Comparison of ENCODE assay signal across 8 mouse cellular contexts in genomic region chr5:110859013-110859650, GRCm38 (mm10). TPM values are rescaled to one million over a fixed set of nuclear protein-coding genes. Genes with fewer than 3 reads are reported as not detected.
A peak's percentile ranks its signal among the peaks of the same experiment; 100 is the strongest.
DNase-seq lines count a peak whose midpoint lies in the region; ATAC-seq and TF ChIP-seq lines count a peak whose summit lies in the region.

No protein-coding gene starts in this region.

- H3K9me3 ChIP-seq in intestine, embryonic 14.5 days (ENCODE audit: control insufficient read depth, low read length): no peaks in the 10 kb centered on the region
- H3K9me3 ChIP-seq in lung, embryonic 14.5 days (ENCODE audit: low read depth, low read length): no peaks in the 10 kb centered on the region

- intact Hi-C loops in gastrocnemius, postnatal 36 days (cut with DNase I): no loop called here

- DNase-seq in layer of hippocampus, adult 8-10 months (ENCODE audit: low spot score in 2 of 2): peak; percentile 39 to 48
- DNase-seq in layer of hippocampus, postnatal 25 days (ENCODE audit: extremely low spot score in 1 of 2, low spot score in 1 of 2): no peak
- peak; percentile 47 to 62 for DNase-seq in adrenal gland, postnatal 36 days
- peak; percentile 29 to 53 for DNase-seq in gastrocnemius, postnatal 36 days
- DNase-seq in intestine, embryonic 14.5 days (ENCODE audit: low spot score): peak; percentile 63
- peak; percentile 85 for DNase-seq in lung, embryonic 14.5 days
- no peak for DNase-seq in spleen, postnatal 10 days (ENCODE audit: low spot score in 2 of 2)

- H3K27ac ChIP-seq in intestine, embryonic 14.5 days (ENCODE audit: low read depth): peak overlapping the region; percentile 83
- peak overlapping the region; percentile 86 for H3K27ac ChIP-seq in lung, embryonic 14.5 days (ENCODE audit: low read depth)
- H3K27ac ChIP-seq in testis, adult 2 months (ENCODE audit: control insufficient read depth, insufficient read depth, low read depth, low read length): peak overlapping the region; percentile 64

- H3K4me1 ChIP-seq in intestine, embryonic 14.5 days (replicated peaks; ENCODE audit: control insufficient read depth, insufficient read depth, low read length): peaks cover 15% of the 10 kb centered on the region
- no peaks in the 10 kb centered on the region; the same call in 1 of the 2 replicates for H3K4me1 ChIP-seq in lung, embryonic 14.5 days (ENCODE audit: insufficient read depth)
- no peaks in the 10 kb centered on the region for H3K4me1 ChIP-seq in testis, adult 2 months (ENCODE audit: control insufficient read depth, insufficient read depth, low read length)

- 0 out of 2 replicates have a peak overlapping the region, but pooled peaks have one; percentile 20 for H3K9ac ChIP-seq in intestine, embryonic 14.5 days (ENCODE audit: low read length)
- peak overlapping the region; percentile 28 for H3K9ac ChIP-seq in lung, embryonic 14.5 days

- TF ChIP-seq CTCF in lung, embryonic 14.5 days (IDR thresholded peaks at IDR 0.05; ENCODE audit: low read depth): no peak
- no peak for TF ChIP-seq CTCF in testis, adult 2 months (IDR thresholded peaks at IDR 0.05; ENCODE audit: control insufficient read depth, insufficient read depth, insufficient replicate concordance, low read depth, low read length)

- H3K27me3 ChIP-seq in intestine, embryonic 14.5 days (replicated peaks; ENCODE audit: control insufficient read depth, insufficient read depth, low read length): no peaks in the 10 kb centered on the region
- H3K27me3 ChIP-seq in lung, embryonic 14.5 days (ENCODE audit: insufficient read depth, low read length): no peaks in the 10 kb centered on the region
- H3K27me3 ChIP-seq in testis, adult 2 months (ENCODE audit: control insufficient read depth, insufficient read depth, low read length): no peaks in the 10 kb centered on the region

- H3K4me2 ChIP-seq in intestine, embryonic 14.5 days (ENCODE audit: low read length): peak overlapping the region; percentile 42
- H3K4me2 ChIP-seq in lung, embryonic 14.5 days: peak overlapping the region; percentile 53

- no peak; the same call in 1 of the 2 replicates for ATAC-seq in intestine, embryonic 14.5 days (replicated peaks; ENCODE audit: low FRiP score, low TSS enrichment, low read depth)
- ATAC-seq in lung, embryonic 14.5 days (ENCODE audit: insufficient read depth): peak; percentile 90

- peak overlapping the region; percentile 7; the same call in 1 of the 2 replicates for H3K4me3 ChIP-seq in intestine, embryonic 14.5 days (ENCODE audit: low read depth, low read length)
- peak overlapping the region; percentile 26 for H3K4me3 ChIP-seq in lung, embryonic 14.5 days (ENCODE audit: low read depth, low read length)
- no peak overlapping the region for H3K4me3 ChIP-seq in testis, adult 2 months (ENCODE audit: control insufficient read depth, low read depth, low read length)

- 17% methylated on average over 13 of the region's 13 CpGs for WGBS in intestine, embryonic 14.5 days
- WGBS in lung, embryonic 14.5 days: 10% methylated on average over 13 of the region's 13 CpGs

- H3K36me3 ChIP-seq in intestine, embryonic 14.5 days (ENCODE audit: control insufficient read depth, insufficient read depth, low read length): peaks cover 37% of the 10 kb centered on the region
- peaks cover 41% of the 10 kb centered on the region for H3K36me3 ChIP-seq in lung, embryonic 14.5 days (ENCODE audit: insufficient read depth)
- no peaks in the 10 kb centered on the region for H3K36me3 ChIP-seq in testis, adult 2 months (ENCODE audit: control insufficient read depth, insufficient read depth, low read length)

- TF ChIP-seq POLR2A in testis, adult 2 months (IDR thresholded peaks at IDR 0.05; ENCODE audit: control insufficient read depth, low read depth, low read length): 0 out of 2 replicates have a peak, but pooled peaks have one; percentile 19

RNA-seq across cellular contexts. Expression of gene Chek2, which starts 19.4 kb away (rescaled TPM):
- 1 to 10 TPM; 1.3 to 2.6 (median 1.7) TPM for total RNA-seq in layer of hippocampus, adult 8-10 months (2022)
- total RNA-seq in layer of hippocampus, postnatal 25 days (2021): 1 to 10 TPM; 1.2 to 2.2 TPM
- total RNA-seq in adrenal gland, postnatal 36 days (2021): 1 to 10 TPM; 2.9 to 4.1 TPM
- total RNA-seq in gastrocnemius, postnatal 36 days (2021): 1 to 10 TPM; 1.1 to 1.3 TPM
- polyA plus RNA-seq in intestine, embryonic 14.5 days (2014; fragmentation: Nextera tagmentation; extraction: Ambion mirVana): 35.8 and 37.8 TPM in 2 replicates
- polyA plus RNA-seq in lung, embryonic 14.5 days (2014; fragmentation: Nextera tagmentation; extraction: Ambion mirVana): 32.0 and 33.8 TPM in 2 replicates
- 1.5 and 1.7 TPM in 2 replicates for polyA plus RNA-seq in testis, adult 2 months (2012; rRNA removed)

RNA-seq across cellular contexts. Expression of gene Hscb, which starts 19.6 kb away (rescaled TPM):
- 10 to 100 TPM; 12.6 to 17.6 (median 14.5) TPM for total RNA-seq in layer of hippocampus, adult 8-10 months (2022)
- total RNA-seq in layer of hippocampus, postnatal 25 days (2021): 10 to 100 TPM; 10.4 to 11.1 TPM
- total RNA-seq in adrenal gland, postnatal 36 days (2021): 10 to 100 TPM; 12.7 to 20.7 TPM
- total RNA-seq in gastrocnemius, postnatal 36 days (2021): 10 to 100 TPM; 12.3 to 14.1 TPM
- 28.7 and 29.3 TPM in 2 replicates for polyA plus RNA-seq in intestine, embryonic 14.5 days (2014; fragmentation: Nextera tagmentation; extraction: Ambion mirVana)
- 25.6 and 28.1 TPM in 2 replicates for polyA plus RNA-seq in lung, embryonic 14.5 days (2014; fragmentation: Nextera tagmentation; extraction: Ambion mirVana)
- 15.8 and 16.3 TPM in 2 replicates for polyA plus RNA-seq in testis, adult 2 months (2012; rRNA removed)

RNA-seq across cellular contexts. Expression of gene Ttc28, which starts 20.5 kb away (rescaled TPM):
- total RNA-seq in layer of hippocampus, adult 8-10 months (2022): 10 to 100 TPM in 2 of 4 experiments, 1 to 10 TPM in 2; 9.5 to 15.1 (median 12.2) TPM
- total RNA-seq in layer of hippocampus, postnatal 25 days (2021): 10 to 100 TPM; 11.3 to 13.3 TPM
- total RNA-seq in adrenal gland, postnatal 36 days (2021): 10 to 100 TPM; 18.5 to 21.9 TPM
- total RNA-seq in gastrocnemius, postnatal 36 days (2021): 10 to 100 TPM; 12.6 to 13.9 TPM
- 13.0 and 14.0 TPM in 2 replicates for polyA plus RNA-seq in intestine, embryonic 14.5 days (2014; fragmentation: Nextera tagmentation; extraction: Ambion mirVana)
- 15.2 and 15.3 TPM in 2 replicates for polyA plus RNA-seq in lung, embryonic 14.5 days (2014; fragmentation: Nextera tagmentation; extraction: Ambion mirVana)
- polyA plus RNA-seq in testis, adult 2 months (2012; rRNA removed): 4.6 and 4.7 TPM in 2 replicates

RNA-seq across cellular contexts. Expression of gene Ulk1, which starts 49.2 kb away (rescaled TPM):
- total RNA-seq in layer of hippocampus, adult 8-10 months (2022): 10 to 100 TPM; 67.6 to 84.3 (median 74.0) TPM
- 10 to 100 TPM; 65.8 to 68.9 TPM for total RNA-seq in layer of hippocampus, postnatal 25 days (2021)
- total RNA-seq in adrenal gland, postnatal 36 days (2021): 10 to 100 TPM; 42.5 to 47.1 TPM
- 10 to 100 TPM; 46.3 to 49.4 TPM for total RNA-seq in gastrocnemius, postnatal 36 days (2021)
- 24.8 and 29.2 TPM in 2 replicates for polyA plus RNA-seq in intestine, embryonic 14.5 days (2014; fragmentation: Nextera tagmentation; extraction: Ambion mirVana)
- polyA plus RNA-seq in lung, embryonic 14.5 days (2014; fragmentation: Nextera tagmentation; extraction: Ambion mirVana): 35.1 and 39.2 TPM in 2 replicates
- polyA plus RNA-seq in testis, adult 2 months (2012; rRNA removed): 15.4 and 16.1 TPM in 2 replicates

Comparison
In these comparisons a context has a peak if more than half of its experiments do, and no peak if none do; other contexts are left out.
1. DNase-seq: peak in layer of hippocampus, adult 8-10 months (2 of 2), adrenal gland, postnatal 36 days (2 of 2), gastrocnemius, postnatal 36 days (2 of 2), intestine, embryonic 14.5 days (single experiment) and lung, embryonic 14.5 days (single experiment); none in layer of hippocampus, postnatal 25 days (0 of 2) and spleen, postnatal 10 days (0 of 2).
2. Peak in every context shown above with its lines, with median percentiles within 50 percentile points of each other: H3K27ac ChIP-seq.